Mouse (Mus musculus): ENCODE measurements around the gene Tmem207.
"Not testable (repeated sequence)": the region's sequence is repeated elsewhere in the genome, so short reads cannot be mapped to it uniquely, and the experiment has no call there.

Tmem207 gene

GRCm38 (mm10) chr16:26526669-26527068 is at the start of gene Tmem207:
TSS of gene Tmem207 (minus strand) at chr16:26526769.
- peak in 1 of 2 experiments; percentile 20 for DNase-seq

DNA sequence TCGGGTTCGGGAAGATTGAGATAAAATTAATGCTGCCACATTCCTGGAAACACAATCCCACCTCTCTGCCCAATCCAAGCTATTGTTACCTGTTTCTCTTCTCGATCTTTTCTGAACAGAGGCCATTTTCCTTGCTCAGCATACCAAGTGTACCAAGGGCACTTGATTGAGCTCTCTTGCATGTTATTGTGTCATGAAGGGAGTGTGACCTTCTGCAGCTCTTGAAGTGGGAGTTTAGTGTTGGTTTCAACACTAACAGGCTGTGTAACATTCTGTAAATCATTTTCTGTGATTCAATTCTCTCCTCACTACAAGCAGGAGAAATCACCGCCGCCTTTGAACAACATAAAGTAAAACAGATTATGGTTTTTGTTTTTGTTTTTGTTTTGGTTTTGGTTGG is 47.6 kb upstream of the Tmem207 start:
- no peak for DNase-seq

- DNase-seq, result no peak
These were observed 45.3 kb upstream of the Tmem207 start for GRCm38 (mm10) chr16:26571836-26572235.

- no peak for DNase-seq
These were observed 42.9 kb upstream of the Tmem207 start for GRCm38 (mm10) chr16:26569387-26569978.

GRCm38 (mm10) chr16:26562771-26563170 is 36.2 kb upstream of the Tmem207 start:
- DNase-seq, result no peak

DNA sequence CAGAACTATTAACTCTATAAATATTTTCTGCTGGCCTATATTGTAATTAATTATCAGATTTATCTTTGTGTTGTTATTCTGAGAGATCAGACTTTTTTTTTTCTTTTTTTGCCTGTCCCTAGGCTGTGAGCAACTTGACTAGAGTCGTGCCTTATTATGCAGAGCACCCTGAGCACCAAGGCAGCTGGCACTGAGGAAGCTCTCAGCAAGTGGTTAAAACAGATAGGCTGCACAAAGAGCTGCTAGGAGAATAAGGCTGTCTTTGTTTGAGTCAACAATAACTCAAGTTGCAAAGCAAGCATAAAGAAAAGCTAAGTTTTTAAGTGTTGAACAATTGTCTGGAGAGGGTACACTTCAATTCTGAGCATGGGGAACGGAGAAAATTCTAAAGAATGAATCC is 35.2 kb upstream of the Tmem207 start:
- DNase-seq, result no peak

- no peak for DNase-seq
These were observed 32.2 kb upstream of the Tmem207 start for GRCm38 (mm10) chr16:26558797-26559196.

GRCm38 (mm10) chr16:26552234-26552633 is 25.7 kb upstream of the Tmem207 start:
- DNase-seq, result no peak

DNA sequence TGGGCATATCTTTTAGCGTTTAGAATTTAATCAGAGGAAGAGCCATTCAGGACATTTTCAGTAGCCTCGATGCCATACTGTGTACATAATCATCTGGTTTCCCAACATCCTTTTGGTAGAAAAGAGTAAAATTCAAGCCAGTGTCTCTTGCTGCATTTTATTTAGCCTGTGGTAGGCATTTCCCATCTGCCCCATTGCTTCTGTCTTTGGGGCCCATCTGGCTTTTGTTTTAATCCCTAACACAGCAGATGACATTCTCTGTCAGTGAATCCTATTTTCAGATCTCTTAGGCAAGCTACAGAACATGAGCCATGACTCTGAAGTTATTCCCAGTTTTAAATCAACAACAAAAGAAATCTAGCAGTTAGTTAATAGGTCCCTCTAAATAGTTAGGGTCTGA is 22.7 kb upstream of the Tmem207 start:
- DNase-seq, result no peak

DNA sequence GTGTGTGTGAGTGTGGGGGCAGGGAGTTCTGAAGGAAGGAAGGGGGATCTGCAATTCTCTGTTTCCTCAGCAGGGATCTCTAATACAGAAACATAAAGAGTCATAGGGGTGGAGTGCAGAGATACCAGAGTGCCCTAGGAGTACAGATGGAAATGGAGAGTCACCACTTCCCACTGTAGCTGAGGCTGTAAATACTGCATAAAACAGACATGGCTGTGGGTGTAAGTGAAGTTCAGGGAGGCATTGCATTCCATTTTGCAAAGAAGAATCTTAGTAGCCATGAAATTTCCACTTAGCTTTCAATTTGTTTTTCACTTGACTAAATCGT is 20.3 kb upstream of the Tmem207 start:
- no peak for DNase-seq

DNA sequence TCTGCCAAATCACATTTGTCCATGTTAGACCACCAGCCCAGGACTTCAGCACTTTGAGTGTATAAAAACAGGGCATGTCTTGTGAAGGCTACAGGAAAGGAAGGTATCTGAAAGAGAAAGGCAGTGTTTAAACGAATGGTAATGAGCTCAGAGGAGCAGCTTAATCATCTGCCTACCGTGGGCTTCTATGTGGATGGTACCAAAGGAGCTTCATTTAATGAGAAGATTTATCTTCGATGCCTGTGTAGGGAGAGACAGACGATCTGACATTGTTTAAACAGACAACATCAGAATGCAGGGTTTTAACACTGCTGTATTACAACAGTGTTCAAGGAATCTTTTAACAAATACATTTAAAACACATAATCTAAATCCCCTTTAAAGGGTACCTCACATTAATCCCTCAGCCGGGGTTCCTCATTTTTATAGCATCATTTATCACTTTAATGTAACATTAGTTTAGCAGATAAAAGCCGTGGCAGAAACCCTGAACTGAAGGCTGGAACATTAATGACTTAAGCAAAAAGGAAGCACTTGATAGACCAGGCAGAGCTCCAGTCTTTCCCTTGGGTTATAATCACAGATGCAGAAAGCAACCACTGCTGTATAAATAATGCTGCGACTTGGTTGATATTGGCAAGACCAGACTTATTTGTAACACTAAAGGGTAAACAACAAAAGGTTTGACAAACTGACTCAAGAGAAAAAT is 19.8 kb upstream of the Tmem207 start:
- DNase-seq, result no peak

- no peak for DNase-seq
These were observed 5.7 kb upstream of the Tmem207 start for GRCm38 (mm10) chr16:26532287-26532686.

- peak in 1 of 2 experiments; percentile 74 for DNase-seq
These were observed 3.9 kb upstream of the Tmem207 start for GRCm38 (mm10) chr16:26530451-26530850.

GRCm38 (mm10) chr16:26527931-26528666 is 1.5 kb upstream of the Tmem207 start:
- peak; percentile 12 to 25 for DNase-seq

DNA sequence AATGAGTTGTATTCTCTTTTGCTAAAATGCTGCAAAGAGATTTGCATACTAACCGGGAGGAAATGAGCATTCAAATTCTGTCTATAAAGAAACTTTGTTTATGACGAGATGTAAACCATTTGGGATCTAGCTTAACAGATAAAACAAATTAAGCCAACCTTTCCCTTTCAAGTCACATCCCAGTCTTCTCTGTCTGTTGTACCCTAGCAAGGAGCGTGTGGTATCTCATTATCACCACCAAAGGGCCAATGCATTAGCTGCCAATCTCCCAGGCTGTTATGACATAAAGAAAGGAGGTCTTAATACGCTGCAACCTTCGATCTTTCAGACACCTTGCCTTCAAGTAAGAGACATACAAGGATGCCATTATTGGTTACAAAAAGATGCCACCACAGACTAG is 737 bp downstream of the Tmem207 start:
- DNase-seq, result no peak

DNA sequence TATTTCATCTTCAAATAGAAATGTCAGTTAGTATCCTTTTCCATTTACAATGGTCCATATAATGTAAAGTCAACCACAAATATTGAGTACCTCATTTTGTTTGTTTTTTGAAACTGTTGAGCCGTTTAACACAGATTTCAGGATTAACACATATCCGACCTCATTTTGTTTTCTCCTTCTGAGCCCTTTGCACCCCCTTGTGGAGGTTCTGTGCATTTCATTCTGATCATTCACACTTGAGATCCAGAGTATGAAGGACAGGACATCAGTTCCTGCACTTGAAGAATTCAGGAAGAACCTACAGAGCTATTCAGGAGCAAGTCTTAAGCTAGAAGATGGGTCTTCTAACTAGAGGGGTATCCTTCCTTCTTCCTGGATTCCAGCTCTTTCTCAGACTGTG is 7.0 kb downstream of the Tmem207 start:
- peak; percentile 35 to 61 for DNase-seq

GRCm38 (mm10) chr16:26504961-26505360 is 21.6 kb downstream of the Tmem207 start:
- DNase-seq, result peak; percentile 38 to 44

- DNase-seq, result no peak
These were observed 25.8 kb downstream of the Tmem207 start for GRCm38 (mm10) chr16:26500738-26501137.

GRCm38 (mm10) chr16:26499705-26500104 is 26.9 kb downstream of the Tmem207 start:
- DNase-seq, result not testable (repeated sequence)

DNA sequence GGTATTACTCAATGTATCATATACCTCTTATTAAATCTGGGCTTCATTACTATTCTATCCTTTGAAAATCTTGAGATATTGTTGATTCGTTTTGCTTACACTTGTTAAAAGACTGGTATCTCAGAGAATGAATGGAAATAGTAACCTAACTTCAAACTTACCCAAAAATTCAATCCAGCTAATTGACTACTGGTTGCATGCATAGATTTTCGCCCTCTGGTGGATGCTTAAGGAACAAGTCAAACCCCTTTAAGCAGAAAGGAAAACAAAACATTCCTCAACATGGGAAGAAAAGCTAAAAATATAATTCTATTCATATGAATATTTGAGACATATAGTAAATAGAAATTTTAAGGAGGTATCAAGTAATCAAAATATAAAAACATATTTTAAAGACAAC is 30.8 kb downstream of the Tmem207 start:
- peak in 1 of 2 experiments; percentile 13 for DNase-seq

DNA sequence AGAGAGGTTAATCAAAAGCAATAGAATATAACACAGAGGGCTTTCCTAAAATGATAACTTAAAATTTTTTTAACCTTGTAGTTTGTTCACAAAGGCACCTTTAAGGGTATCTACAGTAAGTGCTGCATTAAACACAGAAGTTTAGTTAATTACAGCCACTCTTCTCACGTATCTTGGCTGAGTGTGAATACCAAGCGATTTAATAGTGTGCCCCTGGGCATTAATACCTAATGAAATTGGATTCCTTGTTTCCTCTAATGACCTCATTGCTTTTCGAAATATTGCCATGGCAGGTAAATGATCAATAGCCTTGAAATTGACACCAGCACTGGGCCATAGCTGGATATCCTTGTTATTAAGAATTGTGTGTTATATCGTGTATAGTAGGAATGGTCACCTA is 55.3 kb downstream of the Tmem207 start:
- DNase-seq, result peak in 1 of 2 experiments; percentile 38

- no peak for DNase-seq
These were observed 60.0 kb downstream of the Tmem207 start for GRCm38 (mm10) chr16:26466535-26466934.

- peak in 1 of 2 experiments; percentile 7 for DNase-seq
These were observed 63.7 kb downstream of the Tmem207 start, which contains the start of gene Cldn16 for GRCm38 (mm10) chr16:26462835-26463234. TSS of gene Cldn16 (plus strand) at chr16:26463135.

DNA sequence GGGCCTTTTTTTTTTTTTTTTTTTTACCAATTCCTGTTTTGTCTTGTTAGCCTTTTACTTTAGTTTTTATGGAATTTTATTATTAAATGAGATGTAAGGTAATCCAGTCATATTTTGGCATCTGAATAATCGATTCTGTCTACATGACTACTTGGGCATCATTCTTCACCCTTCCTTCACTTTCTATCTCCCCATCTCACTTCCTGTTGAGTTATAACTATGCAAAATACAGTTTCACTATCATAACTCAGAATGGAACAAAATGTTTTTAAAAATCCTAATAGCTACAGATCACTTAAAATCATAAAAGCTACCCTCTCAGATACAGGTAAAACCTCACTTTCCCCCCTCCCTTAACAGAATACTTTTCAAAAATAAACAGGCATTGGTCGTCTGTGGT is 70.4 kb downstream of the Tmem207 start:
- DNase-seq, result no peak
